Mouse (Mus musculus) CH12.LX (cell line): ENCODE results near the gene Pvr. TPM values are rescaled to one million over a fixed set of nuclear protein-coding genes. Genes with fewer than 3 reads are reported as not detected.

Experiments
- DNase-seq: peaks from one replicate; pipeline ENCODE4 v3.0.0-alpha.2; 2013; ENCODE audit errors: extremely low read depth
- H3K27ac ChIP-seq: 2 replicates; pipeline ENCODE4 v1.5.1; 2012; ENCODE audit warnings: low read depth, mild to moderate bottlenecking, control low read depth, moderate library complexity; ENCODE audit not compliant: insufficient read depth
- H3K27me3 ChIP-seq: replicated peaks from 2 replicates; pipeline ENCODE3; 2012; ENCODE audit warnings: inconsistent platforms
- H3K36me3 ChIP-seq, 2 experiments: replicated peaks in 1 of 2; 2 replicates each; pipeline versions ENCODE3 to v1.6.1; 2012; ENCODE audit warnings: inconsistent platforms in 1 of 2, low read length in 1 of 2, mild to moderate bottlenecking in 1 of 2, mixed read lengths in 1 of 2, moderate library complexity in 1 of 2; ENCODE audit not compliant: control insufficient read depth in 1 of 2, insufficient read depth in 1 of 2
- H3K4me1 ChIP-seq, 2 experiments: 2 replicates each; pipeline ENCODE4 v1.6.1; 2012; ENCODE audit warnings: inconsistent platforms in 1 of 2, moderate library complexity in 1 of 2; ENCODE audit not compliant: insufficient read depth in 2 of 2, control insufficient read depth in 1 of 2
- H3K4me2 ChIP-seq: 2 replicates; pipeline ENCODE4 v1.6.1; 2012; ENCODE audit warnings: low read depth, mild to moderate bottlenecking, control low read depth; ENCODE audit not compliant: poor library complexity, insufficient read depth, severe bottlenecking
- H3K4me3 ChIP-seq, 3 experiments: fragments of 150-350 bp in 1 of 3; sonication (generic) in 1 of 3; replicated peaks in 1 of 3; 2 replicates each; pipeline versions ENCODE3 to v1.5.1; 2011 to 2012; ENCODE audit warnings: low read depth in 2 of 3, low read length in 2 of 3, mild to moderate bottlenecking in 2 of 3, moderate library complexity in 2 of 3, control low read depth in 1 of 3, improper control_type of control experiment in 1 of 3, inconsistent platforms in 1 of 3, mixed read lengths in 1 of 3; ENCODE audit not compliant: poor library complexity in 1 of 3
- H3K79me2 ChIP-seq: replicated peaks from 2 replicates; pipeline ENCODE4 v1.6.1; 2012; ENCODE audit warnings: mild to moderate bottlenecking, moderate library complexity; ENCODE audit not compliant: control insufficient read depth, poor library complexity, insufficient read depth, severe bottlenecking; ENCODE audit errors: extremely low read depth
- H3K9ac ChIP-seq: 2 replicates; pipeline ENCODE4 v1.6.1; 2012; ENCODE audit warnings: low read depth, mild to moderate bottlenecking, control low read depth, moderate library complexity; ENCODE audit not compliant: insufficient read depth
- H3K9me3 ChIP-seq: replicated peaks from 2 replicates; pipeline ENCODE3; 2012; ENCODE audit warnings: low read length, inconsistent platforms, mixed read lengths
- BHLHE40 ChIP-seq: IDR thresholded peaks from 2 replicates; pipeline ENCODE4 v1.6.1; 2011; ENCODE audit warnings: mild to moderate bottlenecking, low read depth, low read length, improper control_type of control experiment
- CHD1 ChIP-seq: IDR thresholded peaks from 2 replicates; pipeline ENCODE4 v1.6.1; 2012; ENCODE audit warnings: low read depth, low read length, improper control_type of control experiment, inconsistent platforms
- CHD2 ChIP-seq: IDR thresholded peaks from 2 replicates; pipeline ENCODE4 v1.6.1; 2011; ENCODE audit warnings: low read length, improper control_type of control experiment
- CTCF ChIP-seq, 2 experiments: IDR thresholded peaks in 1 of 2; conservative IDR thresholded peaks in 1 of 2; 2 replicates each; pipeline ENCODE4 v1.5.1; 2011 to 2012; ENCODE audit warnings: low read depth in 2 of 2, low read length in 2 of 2, improper control_type of control experiment in 1 of 2, inconsistent platforms in 1 of 2, mild to moderate bottlenecking in 1 of 2, moderate library complexity in 1 of 2
- EP300 ChIP-seq: IDR thresholded peaks from 2 replicates; pipeline ENCODE4 v1.6.1; 2011; ENCODE audit warnings: low read length, improper control_type of control experiment
- GABPA ChIP-seq: IDR thresholded peaks from 2 replicates; pipeline ENCODE4 v1.6.1; 2012; ENCODE audit warnings: low read depth, low read length, improper control_type of control experiment, inconsistent platforms; ENCODE audit not compliant: insufficient replicate concordance
- HCFC1 ChIP-seq: IDR thresholded peaks from 2 replicates; pipeline ENCODE4 v1.6.1; 2012; ENCODE audit warnings: low read depth, mild to moderate bottlenecking, inconsistent platforms, low read length, improper control_type of control experiment
- IRF4 ChIP-seq: IDR thresholded peaks from 2 replicates; pipeline ENCODE4 v1.6.1; 2014; ENCODE audit warnings: low read depth, mild to moderate bottlenecking, inconsistent platforms, low read length, improper control_type of control experiment
- JUN ChIP-seq: IDR thresholded peaks from 2 replicates; pipeline ENCODE4 v1.6.1; 2011; ENCODE audit warnings: low read depth, mild to moderate bottlenecking, low read length, improper control_type of control experiment, moderate library complexity; ENCODE audit not compliant: insufficient read depth
- JUND ChIP-seq: conservative IDR thresholded peaks from 2 replicates; pipeline ENCODE4 v1.6.1; 2011; ENCODE audit warnings: low read depth, low read length, improper control_type of control experiment
- MAFK ChIP-seq: IDR thresholded peaks from 2 replicates; pipeline ENCODE4 v1.6.1; 2011; ENCODE audit warnings: low read length, improper control_type of control experiment; ENCODE audit not compliant: insufficient replicate concordance
- MAX ChIP-seq: IDR thresholded peaks from 2 replicates; pipeline ENCODE4 v1.6.1; 2011; ENCODE audit warnings: low read length, improper control_type of control experiment
- MAZ ChIP-seq: IDR thresholded peaks from 2 replicates; pipeline ENCODE4 v1.6.1; 2012; ENCODE audit warnings: low read depth, mild to moderate bottlenecking, inconsistent platforms, low read length, improper control_type of control experiment, moderate library complexity
- MXI1 ChIP-seq: IDR thresholded peaks from 2 replicates; pipeline ENCODE4 v1.6.1; 2011; ENCODE audit warnings: mild to moderate bottlenecking, low read depth, low read length, improper control_type of control experiment
- MYC ChIP-seq: IDR thresholded peaks from 2 replicates; pipeline ENCODE4 v1.6.1; 2011; ENCODE audit warnings: low read depth, mild to moderate bottlenecking, improper control_type of control experiment, low read length
- NELFE ChIP-seq: IDR thresholded peaks from 2 replicates; pipeline ENCODE4 v1.6.1; 2011; ENCODE audit warnings: low read depth, low read length, improper control_type of control experiment
- PAX5 ChIP-seq: IDR thresholded peaks from 2 replicates; pipeline ENCODE4 v1.6.1; 2012; ENCODE audit warnings: low read length, inconsistent platforms, mixed read lengths
- POLR2A ChIP-seq: IDR thresholded peaks from 2 replicates; pipeline ENCODE4 v1.6.1; 2011; ENCODE audit warnings: low read depth, mild to moderate bottlenecking, improper control_type of control experiment, low read length
- POLR2AphosphoS2 ChIP-seq: IDR thresholded peaks from 2 replicates; pipeline ENCODE4 v1.6.1; 2011; ENCODE audit warnings: low read depth, low read length, improper control_type of control experiment
- RAD21 ChIP-seq: IDR thresholded peaks from 2 replicates; pipeline ENCODE4 v1.6.1; 2011; ENCODE audit warnings: low read depth, mild to moderate bottlenecking, low read length, improper control_type of control experiment, moderate library complexity
- RCOR1 ChIP-seq: conservative IDR thresholded peaks from 2 replicates; pipeline ENCODE4 v1.6.1; 2012; ENCODE audit warnings: low read depth, mild to moderate bottlenecking, inconsistent platforms, low read length, improper control_type of control experiment
- SIN3A ChIP-seq: IDR thresholded peaks from 2 replicates; pipeline ENCODE4 v1.6.1; 2012; ENCODE audit warnings: low read length, improper control_type of control experiment, inconsistent platforms
- SMC3 ChIP-seq: IDR thresholded peaks from 2 replicates; pipeline ENCODE4 v1.6.1; 2011; ENCODE audit warnings: low read depth, low read length, improper control_type of control experiment
- TBP ChIP-seq: conservative IDR thresholded peaks from 2 replicates; pipeline ENCODE4 v1.6.1; 2011; ENCODE audit warnings: low read depth, low read length, improper control_type of control experiment
- USF1 ChIP-seq: IDR thresholded peaks from 2 replicates; pipeline ENCODE4 v1.6.1; 2014; ENCODE audit warnings: low read depth, mild to moderate bottlenecking, inconsistent platforms, low read length, improper control_type of control experiment
- ZKSCAN1 ChIP-seq: IDR thresholded peaks from 2 replicates; pipeline ENCODE4 v1.6.1; 2012; ENCODE audit warnings: low read depth, inconsistent platforms, low read length, improper control_type of control experiment, borderline replicate concordance
- dilution Hi-C: fragments of 300-500 bp; cut with MboI; formaldehyde crosslinking; loops from 2 replicates; pipeline ENCODE4 v1.14.3; 2020; ENCODE audit warnings: low sequenced_read_pairs; ENCODE audit not compliant: extremely low pct_unique_long_range_greater_than_20kb, extremely low pct_ligation_motif_present
- in situ Hi-C: fragments of 300-500 bp; cut with MboI; formaldehyde crosslinking; loops from 3 replicates; pipeline ENCODE4 v1.14.3; 2019; ENCODE audit warnings: low sequenced_read_pairs, low pct_ligation_motif_present, low pct_unique_long_range_greater_than_20kb, mixed read lengths
- polyA plus RNA-seq: library from polyadenylated mRNA; unstranded; fragments of >175 nt; gene quantifications from 2 replicates; pipeline ENCODE4 v1.2.1, GENCODE M21; 2012; ENCODE audit warnings: low read depth; ENCODE audit not compliant: insufficient read length
- total RNA-seq, 2 experiments: library from RNA; depleted of rRNA; stranded (reverse); fragments of 300-350 nt in 1 of 2; fragments of >200 nt in 1 of 2; gene quantifications; 2 replicates each; pipeline ENCODE4 v1.2.3; 2012 to 2014

The Pvr gene
- total and polyA plus RNA-seq, 3 experiments, result 12.7 to 15.0 (median 13.2) TPM

DNA sequence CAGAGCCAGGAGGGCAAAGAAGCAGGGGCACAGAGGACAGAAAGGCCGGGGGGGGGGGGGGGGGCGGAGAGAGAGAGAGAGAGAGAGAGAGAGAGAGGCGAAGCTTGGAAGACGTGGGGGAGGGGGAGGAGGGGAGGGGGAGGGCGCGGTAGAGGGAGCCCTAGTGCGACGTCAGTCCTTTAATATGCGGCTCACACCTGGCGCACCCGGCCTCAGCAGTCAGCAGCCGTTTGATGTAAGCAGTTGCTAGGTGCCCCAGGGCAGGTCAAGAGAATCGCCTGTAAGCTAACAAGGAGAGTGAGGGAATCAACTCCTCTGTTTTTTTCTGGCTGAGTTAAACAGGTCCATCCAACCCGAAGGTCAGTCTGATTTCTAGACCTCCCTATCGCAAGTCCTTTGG lies 2.8 kb upstream of the Pvr start:
- dilution Hi-C loops, result no loop called here
- Histone ChIP-seq H3K4me3 (no peak overlapping the region), H3K4me1 (peaks cover 9 to 26% of the 10 kb centered on the region in 2 experiments), H3K4me2 (peak overlapping the region; percentile 25; the same call in 1 of the 2 replicates), H3K79me2 (peaks cover 11% of the 10 kb centered on the region; the same call in 1 of the 2 replicates), H3K36me3 (peaks cover 0 to 2% of the 10 kb centered on the region in 2 experiments), H3K9me3 (no peaks in the 10 kb centered on the region), H3K27me3 (no peaks in the 10 kb centered on the region), H3K27ac (no peak overlapping the region), H3K9ac (no peak overlapping the region)
- DNase-seq, result no peak
- TF ChIP-seq CTCF (conservative IDR thresholded peaks at IDR 0.05 in 1 of 2, IDR thresholded peaks at IDR 0.05 in 1 of 2; ENCODE audit: low read depth in 2 of 2, low read length in 2 of 2), result no peak
- no peak for TF ChIP-seq PAX5
- no peak for TF ChIP-seq TBP
- no peak for TF ChIP-seq ZKSCAN1
- TF ChIP-seq MXI1, result no peak
- TF ChIP-seq JUND, result no peak
- TF ChIP-seq CHD2, result 0 out of 2 replicates have a peak, but pooled peaks have one; percentile 42
- in situ Hi-C loops, result no loop called here

DNA sequence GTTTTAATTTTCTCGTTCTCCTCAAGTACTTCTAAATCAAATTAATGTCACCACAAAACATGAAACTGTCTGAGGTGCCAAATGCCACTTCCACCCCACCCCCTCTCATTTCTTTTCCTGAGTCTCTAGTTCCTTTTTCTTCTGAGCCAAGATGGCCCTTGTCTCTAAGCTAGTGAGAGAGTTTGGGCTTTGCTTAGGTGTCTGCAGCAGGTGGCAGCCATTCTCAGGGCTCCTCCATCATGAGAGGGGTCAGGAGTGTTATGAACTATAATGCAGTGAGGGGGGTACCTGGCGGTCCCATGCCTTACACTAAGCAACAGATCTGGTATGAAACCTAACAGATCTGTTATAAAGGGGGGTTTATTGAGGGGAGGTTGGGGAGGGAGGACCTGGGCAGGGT lies 2.4 kb upstream of the Pvr start:
- Histone ChIP-seq H3K9me3 (no peaks in the 10 kb centered on the region), H3K79me2 (peaks cover 11% of the 10 kb centered on the region; the same call in 1 of the 2 replicates), H3K9ac (no peak overlapping the region), H3K36me3 (peaks cover 3 to 6% of the 10 kb centered on the region in 2 experiments), H3K27ac (no peak overlapping the region), H3K4me1 (peaks cover 9 to 29% of the 10 kb centered on the region in 2 experiments), H3K4me3 (no peak overlapping the region), H3K27me3 (no peaks in the 10 kb centered on the region), H3K4me2 (peak overlapping the region; percentile 25; the same call in 1 of the 2 replicates)
- dilution Hi-C loops, result no loop called here
- no peak for DNase-seq
- in situ Hi-C loops, result no loop called here
- TF ChIP-seq MAFK (no peak), USF1 (no peak), RCOR1 (no peak), POLR2AphosphoS2 (no peak)

DNA sequence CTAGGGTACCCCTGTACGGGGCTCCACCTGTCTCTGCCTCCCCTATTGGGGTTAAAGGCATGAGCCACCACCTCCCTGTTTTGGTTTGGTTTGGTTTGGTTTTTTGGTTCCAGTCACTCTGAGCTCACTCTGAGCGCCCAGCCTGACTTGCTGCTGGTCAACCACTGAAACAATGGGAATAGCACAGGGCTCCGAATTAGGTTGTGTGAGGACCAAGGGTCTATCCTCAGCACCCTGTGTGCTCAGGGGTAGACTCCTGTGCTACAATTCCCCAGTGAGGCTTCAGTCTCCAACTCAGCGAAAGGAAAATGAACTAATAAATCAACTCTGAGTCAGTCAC lies 824 bp downstream of the Pvr start:
- Histone ChIP-seq H3K9me3 (no peaks in the 10 kb centered on the region), H3K36me3 (peaks cover 25 to 37% of the 10 kb centered on the region in 2 experiments), H3K4me2 (peak overlapping the region; percentile 49), H3K79me2 (peaks cover 11% of the 10 kb centered on the region; the same call in 1 of the 2 replicates), H3K27me3 (no peaks in the 10 kb centered on the region), H3K27ac (no peak overlapping the region), H3K4me3 (peak overlapping the region; percentile 75 to 88 (median 84)), H3K4me1 (peaks cover 9 to 31% of the 10 kb centered on the region in 2 experiments), H3K9ac (peak overlapping the region; percentile 94)
- dilution Hi-C loops (no loop called here), in situ Hi-C loops (no loop called here)
- DNase-seq, result no peak
- no peak for TF ChIP-seq SMC3
- TF ChIP-seq USF1, result no peak
- TF ChIP-seq EP300, result no peak
- TF ChIP-seq JUN, result no peak
- no peak for TF ChIP-seq SIN3A
- no peak for TF ChIP-seq BHLHE40
- no peak for TF ChIP-seq GABPA
- no peak for TF ChIP-seq MAZ
- TF ChIP-seq HCFC1, result no peak; the same call in 1 of the 2 replicates
- no peak for TF ChIP-seq MAX
- TF ChIP-seq RAD21, result no peak
- TF ChIP-seq IRF4, result no peak
- no peak for TF ChIP-seq CHD1
- no peak for TF ChIP-seq MAFK
- no peak for TF ChIP-seq TBP
- no peak for TF ChIP-seq POLR2A
- no peak for TF ChIP-seq MYC
- no peak for TF ChIP-seq NELFE
- TF ChIP-seq MXI1, result no peak
- TF ChIP-seq PAX5, result no peak
